Mouse (Mus musculus): Measurements from ENCODE around the gene Itgad. TPM values are rescaled to one million over a fixed set of nuclear protein-coding genes. Genes with fewer than 3 reads are reported as not detected.

The Itgad gene
- polyA plus RNA-seq, 1 experiment, result not detected

DNA sequence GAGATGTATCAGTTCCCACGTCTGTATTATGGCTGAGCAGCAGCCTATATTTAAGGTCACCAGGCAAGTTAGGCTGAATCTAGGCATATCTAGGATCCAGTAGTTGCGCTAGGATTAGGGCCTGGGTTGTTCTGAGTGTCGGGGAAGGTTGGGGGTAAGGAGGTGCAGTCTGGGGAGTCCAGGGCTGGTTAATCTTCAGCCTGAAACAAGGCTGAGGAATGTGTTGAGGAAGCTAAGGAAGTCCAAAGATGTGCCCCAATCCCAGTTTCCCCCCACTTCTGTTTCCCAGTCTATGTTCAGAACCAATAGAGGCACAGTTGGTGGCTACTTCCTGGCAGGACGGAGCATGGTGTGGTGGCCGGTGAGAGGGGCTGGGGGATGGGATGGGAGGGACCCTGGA is 111.9 kb downstream of the Itgad start:
- no peak for DNase-seq (ENCODE audit: low read depth)
- TF ChIP-seq POLR2A (IDR thresholded peaks at IDR 0.05; ENCODE audit: borderline replicate concordance, extremely low read depth, insufficient read depth, insufficient read length, poor library complexity, severe bottlenecking), result no peak
- no peak for TF ChIP-seq CTCF (IDR thresholded peaks at IDR 0.05; ENCODE audit: borderline replicate concordance, extremely low read depth, insufficient read depth, insufficient read length)

- no peak for DNase-seq (ENCODE audit: low read depth)
- no peak for TF ChIP-seq CTCF (IDR thresholded peaks at IDR 0.05; ENCODE audit: borderline replicate concordance, extremely low read depth, insufficient read depth, insufficient read length)
- TF ChIP-seq POLR2A (IDR thresholded peaks at IDR 0.05; ENCODE audit: borderline replicate concordance, extremely low read depth, insufficient read depth, insufficient read length, poor library complexity, severe bottlenecking), result no peak
Measured at GRCm38 (mm10) chr7:128267391-128267790, 113.2 kb downstream of the Itgad start.

- no peak for DNase-seq (ENCODE audit: low read depth)
Measured at GRCm38 (mm10) chr7:128267813-128268212, 113.6 kb downstream of the Itgad start.

GRCm38 (mm10) chr7:128270431-128270850 is 116.3 kb downstream of the Itgad start:
- TF ChIP-seq POLR2A (IDR thresholded peaks at IDR 0.05; ENCODE audit: borderline replicate concordance, extremely low read depth, insufficient read depth, insufficient read length, poor library complexity, severe bottlenecking), result no peak
- TF ChIP-seq CTCF (IDR thresholded peaks at IDR 0.05; ENCODE audit: borderline replicate concordance, extremely low read depth, insufficient read depth, insufficient read length), result no peak
- DNase-seq (ENCODE audit: low read depth), result no peak

More at GRCm38 (mm10) chr7:128267813-128268212, 113.6 kb downstream of the Itgad start:
- TF ChIP-seq POLR2A (IDR thresholded peaks at IDR 0.05; ENCODE audit: borderline replicate concordance, extremely low read depth, insufficient read depth, insufficient read length, poor library complexity, severe bottlenecking), result no peak
- TF ChIP-seq CTCF (IDR thresholded peaks at IDR 0.05; ENCODE audit: borderline replicate concordance, extremely low read depth, insufficient read depth, insufficient read length), result no peak

GRCm38 (mm10) chr7:128271496-128271895 is 117.3 kb downstream of the Itgad start:
- TF ChIP-seq CTCF (IDR thresholded peaks at IDR 0.05; ENCODE audit: borderline replicate concordance, extremely low read depth, insufficient read depth, insufficient read length), result no peak
- TF ChIP-seq POLR2A (IDR thresholded peaks at IDR 0.05; ENCODE audit: borderline replicate concordance, extremely low read depth, insufficient read depth, insufficient read length, poor library complexity, severe bottlenecking), result no peak
- DNase-seq (ENCODE audit: low read depth), result no peak

Other genes starting within 250 kb of the Itgad start
- gene Kat8, start 241.9 kb upstream of the Itgad start, polyA plus RNA-seq (2012; rRNA removed), result 44.8 and 47.7 TPM in 2 replicates
- 0.51 and 0.97 TPM in 2 replicates for gene Prss8, start 224.3 kb upstream of the Itgad start, polyA plus RNA-seq (2012; rRNA removed)
- gene Prss36, start 207.7 kb upstream of the Itgad start, polyA plus RNA-seq (2012; rRNA removed), result 11.2 and 16.6 TPM in 2 replicates
- gene Fus, start 186.9 kb upstream of the Itgad start, polyA plus RNA-seq (2012; rRNA removed), result 596 and 633 TPM in 2 replicates
- gene Pycard, start 160.5 kb upstream of the Itgad start, polyA plus RNA-seq (2012; rRNA removed), result 6.9 and 10.1 TPM in 2 replicates
- 0.92 and 1.0 TPM in 2 replicates for gene Trim72, start 150.4 kb upstream of the Itgad start, polyA plus RNA-seq (2012; rRNA removed)
- gene Itgam, start 91.7 kb upstream of the Itgad start, polyA plus RNA-seq (2012; rRNA removed), result 1.2 and 1.3 TPM in 2 replicates
- 0.03 TPM in 1 of 2 replicates, not detected in the other for gene Gm49368, start 91.7 kb upstream of the Itgad start, polyA plus RNA-seq (2012; rRNA removed)
- gene Itgax, start 24.8 kb upstream of the Itgad start, polyA plus RNA-seq (2012; rRNA removed), result 0.08 and 0.22 TPM in 2 replicates
- gene Cox6a2, start 52.0 kb downstream of the Itgad start, polyA plus RNA-seq (2012; rRNA removed), result 0.68 and 0.77 TPM in 2 replicates
- 17.3 and 17.8 TPM in 2 replicates for gene Armc5, start 83.0 kb downstream of the Itgad start, polyA plus RNA-seq (2012; rRNA removed)
- 3.5 and 4.4 TPM in 2 replicates for gene 9130023H24Rik, start 83.7 kb downstream of the Itgad start, polyA plus RNA-seq (2012; rRNA removed)
- 10.4 and 21.3 TPM in 2 replicates for gene Tgfb1i1, start 92.4 kb downstream of the Itgad start, polyA plus RNA-seq (2012; rRNA removed)
- 0.04 TPM in 1 of 2 replicates, not detected in the other for gene Slc5a2, start 111.3 kb downstream of the Itgad start, polyA plus RNA-seq (2012; rRNA removed)
- gene BC017158, start 143.8 kb downstream of the Itgad start, polyA plus RNA-seq (2012; rRNA removed), result 27.6 and 34.2 TPM in 2 replicates

Data from brain, embryonic 14.5 days (tissue).